Mouse (Mus musculus): ENCODE results near the gene Gns.
"Not testable (repeated sequence)": the region's sequence is repeated elsewhere in the genome, so short reads cannot be mapped to it uniquely, and the experiment has no call there.

Gns gene

DNA sequence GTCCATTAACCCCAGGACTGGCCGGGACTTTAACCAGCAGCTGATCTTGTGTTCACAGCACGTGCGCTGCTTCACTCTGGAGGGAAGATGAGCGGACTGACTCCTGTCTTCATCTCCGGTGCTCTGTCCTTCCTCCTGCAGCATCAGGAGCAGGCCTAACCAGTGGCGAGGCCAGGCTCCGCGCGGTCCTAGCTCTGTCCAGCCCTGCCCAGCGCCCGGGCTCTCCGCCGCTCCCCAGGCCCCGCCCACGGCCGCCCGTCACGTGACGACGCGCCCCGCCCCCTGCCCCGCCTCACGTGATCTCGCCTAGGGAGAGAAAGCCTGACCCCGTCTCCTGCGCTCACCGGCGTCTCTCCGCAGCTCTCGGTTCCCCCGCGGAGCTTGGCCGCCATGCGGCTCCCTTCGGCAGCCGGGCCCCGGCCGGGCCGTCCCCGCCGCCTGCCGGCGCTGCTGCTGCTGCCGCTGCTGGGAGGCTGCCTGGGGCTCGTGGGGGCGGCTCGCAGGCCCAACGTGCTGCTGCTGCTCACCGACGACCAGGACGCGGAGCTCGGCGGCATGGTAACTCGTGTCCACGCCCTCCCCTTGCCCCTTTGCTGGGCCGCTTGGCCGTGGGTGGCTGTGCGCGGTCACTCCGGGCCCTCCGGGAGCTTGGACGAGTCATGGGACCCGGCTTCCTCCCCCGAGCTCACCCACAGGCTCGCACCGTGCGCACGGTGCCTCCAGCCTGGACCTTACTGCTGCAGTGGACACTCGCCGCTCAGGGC lies at the start of gene Gns:
Gene Gns (plus strand): TSS at position 290 of the 764 bp plus-strand sequence.
- peak; percentile 87 for DNase-seq (ENCODE audit: low spot score)

DNA sequence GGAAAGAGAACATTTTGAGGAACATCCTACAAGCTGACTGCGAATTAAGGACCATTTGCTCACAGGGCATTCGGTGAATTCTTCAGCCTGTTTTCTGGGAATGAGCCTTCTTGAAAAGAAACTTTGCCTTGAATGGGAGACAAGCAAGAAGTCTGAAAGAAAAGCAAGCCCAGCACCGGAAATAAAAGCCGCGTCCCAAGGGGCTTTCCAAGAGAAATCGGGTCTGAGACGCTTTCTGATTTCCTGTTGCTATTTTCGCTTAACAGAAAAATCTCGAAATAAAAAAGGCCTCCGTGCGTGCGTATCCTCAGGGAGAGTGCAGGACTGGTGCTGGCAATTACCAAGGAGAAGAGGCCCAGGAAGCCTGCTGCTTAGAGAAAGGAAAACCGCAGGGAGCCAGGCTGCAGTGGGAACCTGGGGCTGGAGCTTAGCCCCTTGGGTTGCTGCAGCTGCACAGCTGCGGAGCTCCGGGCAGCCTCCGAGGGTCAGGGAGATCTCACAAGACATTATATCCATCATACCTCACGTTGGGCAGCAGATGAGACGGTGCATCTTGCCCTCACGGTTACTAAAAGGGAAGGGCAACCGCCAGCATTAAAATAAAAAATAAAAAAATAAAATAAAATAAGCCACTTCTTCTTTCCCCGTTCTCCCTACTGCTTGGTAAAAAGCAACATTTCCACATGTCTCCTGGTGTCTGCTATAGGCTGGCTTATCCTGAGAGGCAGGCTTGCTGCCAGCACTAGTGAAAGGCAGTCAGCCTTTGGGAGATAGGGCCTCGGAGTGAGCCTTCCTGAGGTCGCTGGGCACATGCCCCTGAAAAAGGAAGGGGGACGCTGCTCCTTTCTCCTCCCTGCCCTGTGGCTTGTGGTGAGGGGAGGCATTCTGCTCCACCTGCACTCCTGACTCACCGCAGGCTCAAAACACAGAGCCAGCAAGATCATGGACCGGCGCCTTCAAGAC lies 49.3 kb upstream of the Gns start:
- DNase-seq (ENCODE audit: low spot score) = no peak

DNA sequence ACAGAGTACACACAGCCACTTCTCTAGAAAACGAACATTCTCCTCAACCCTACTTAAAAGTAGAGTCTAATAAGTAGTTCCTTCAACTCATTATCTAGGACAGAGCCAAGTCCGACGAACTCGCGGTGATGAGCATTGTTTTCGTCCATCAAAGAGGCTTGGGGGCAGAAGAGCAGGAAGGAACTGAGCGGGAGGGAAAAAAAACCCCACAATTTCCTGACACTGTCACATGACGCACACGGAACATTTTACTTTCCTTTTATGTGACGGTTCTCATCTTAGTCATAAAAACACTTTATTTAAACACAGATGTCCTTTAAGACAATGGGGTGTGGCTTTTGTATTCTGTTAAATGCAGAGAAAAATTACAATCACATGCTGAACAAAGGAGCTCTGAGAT lies 48.5 kb upstream of the Gns start:
- no peak for DNase-seq (ENCODE audit: low spot score)

GRCm38 (mm10) chr10:121318397-121318950 lies 46.4 kb upstream of the Gns start:
- no peak for DNase-seq (ENCODE audit: low spot score)

- DNase-seq (ENCODE audit: low spot score) = no peak
Measured at GRCm38 (mm10) chr10:121323493-121323892, 41.4 kb upstream of the Gns start.

- no peak for DNase-seq (ENCODE audit: low spot score)
Measured at GRCm38 (mm10) chr10:121326167-121326566, 38.7 kb upstream of the Gns start.

- no peak for DNase-seq (ENCODE audit: low spot score)
Measured at GRCm38 (mm10) chr10:121329586-121329985, 35.3 kb upstream of the Gns start.

DNA sequence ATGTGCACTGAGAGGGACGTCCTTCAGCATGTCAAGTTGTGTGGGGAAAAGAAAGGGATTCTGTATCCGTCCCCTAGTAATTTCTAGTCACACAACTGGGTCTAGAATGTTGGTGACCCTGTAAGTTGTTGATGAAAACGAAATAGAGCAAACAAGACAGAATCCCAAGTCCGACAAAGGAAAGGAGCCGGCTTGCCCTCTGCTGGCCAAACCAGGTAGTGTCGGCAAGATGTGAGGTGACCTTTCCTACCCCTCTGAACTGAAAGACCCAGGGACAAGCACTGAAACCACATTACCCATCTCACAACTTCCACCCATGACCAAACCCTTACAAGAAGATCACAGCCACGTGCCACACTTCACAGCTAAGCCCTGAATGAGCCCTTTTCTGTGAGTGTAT lies 34.0 kb upstream of the Gns start:
- DNase-seq (ENCODE audit: low spot score) = peak; percentile 46

- no peak for DNase-seq (ENCODE audit: low spot score)
Measured at GRCm38 (mm10) chr10:121334576-121334975, 30.3 kb upstream of the Gns start.

DNA sequence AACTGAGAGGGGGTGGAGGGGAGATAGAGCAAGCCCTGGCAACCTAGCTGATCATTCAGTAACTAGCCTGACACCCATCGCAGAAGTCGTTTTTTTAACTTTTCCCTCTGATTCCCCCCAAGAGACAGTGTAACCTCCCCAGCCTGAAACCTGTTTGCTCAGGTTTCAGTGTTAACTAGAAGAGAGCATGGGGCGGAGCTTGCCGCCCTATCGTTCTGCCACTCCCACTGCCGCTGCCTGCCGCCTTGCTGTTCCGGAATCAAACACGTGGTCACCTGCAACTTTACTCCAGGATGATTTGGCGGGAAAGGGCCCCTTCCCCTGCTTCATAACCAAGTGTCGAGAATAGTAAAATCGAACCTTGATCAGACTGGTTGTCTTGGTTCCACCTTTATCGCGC lies 28.4 kb upstream of the Gns start:
- DNase-seq (ENCODE audit: low spot score) = not testable (repeated sequence)

DNA sequence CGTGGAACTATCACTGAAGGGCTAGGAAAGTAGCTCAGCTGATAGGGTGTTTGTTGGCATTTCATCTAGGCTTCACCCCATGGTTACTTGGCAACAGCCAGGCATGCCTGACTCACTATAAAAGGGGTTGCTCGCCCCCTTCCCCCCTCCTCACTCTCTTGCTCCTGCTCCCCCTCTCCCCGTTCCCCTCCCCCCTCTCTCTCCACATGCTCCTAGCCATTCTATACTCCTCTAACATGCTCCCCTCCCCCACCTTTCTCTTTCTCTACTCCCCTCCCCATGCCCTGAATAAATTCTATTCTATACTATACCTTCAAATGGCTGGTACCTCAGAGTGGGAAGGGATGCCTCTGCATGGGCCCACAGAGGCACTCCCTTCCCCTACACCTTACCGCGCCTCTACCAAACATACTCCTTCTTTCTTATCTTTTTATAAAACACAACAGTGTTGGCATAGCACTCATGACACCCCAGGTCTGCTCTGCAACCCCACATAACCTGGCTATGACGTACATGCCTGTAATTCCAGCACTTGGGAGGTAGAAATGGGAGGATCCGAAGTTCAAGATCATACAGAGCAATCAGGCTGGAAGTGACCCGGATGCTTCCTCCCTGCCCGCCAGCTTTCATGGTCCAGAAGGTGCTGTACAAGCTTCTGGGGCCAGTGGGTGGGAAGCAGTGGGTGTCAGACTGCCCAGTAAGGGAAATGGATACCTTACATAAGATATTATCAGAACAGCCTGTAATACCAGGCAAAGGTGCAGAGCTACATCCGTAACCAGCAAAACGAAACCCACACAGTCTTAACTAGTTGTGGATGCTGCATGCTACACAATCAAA lies 23.9 kb upstream of the Gns start:
- no peak for DNase-seq (ENCODE audit: low spot score)

- DNase-seq (ENCODE audit: low spot score) = no peak
Measured at GRCm38 (mm10) chr10:121342260-121342659, 22.6 kb upstream of the Gns start.

DNA sequence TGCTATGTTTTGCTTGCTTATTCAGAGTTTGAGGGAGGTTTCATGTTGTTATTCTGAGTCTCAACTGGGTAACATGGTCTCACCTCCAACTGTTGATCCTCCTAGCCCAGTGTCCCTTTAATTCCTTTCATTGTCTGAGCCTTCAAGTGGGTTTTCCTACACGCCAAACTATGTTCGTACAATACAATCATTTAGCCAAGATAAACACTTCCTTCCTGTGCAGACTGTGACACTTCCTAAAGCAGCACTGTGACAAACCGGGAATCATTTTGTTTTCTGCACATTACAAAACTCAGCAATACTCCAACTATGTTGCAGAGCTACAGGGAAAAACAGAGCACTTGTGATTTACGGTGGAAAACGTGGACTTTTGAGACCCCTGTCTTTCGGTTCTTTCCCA lies 21.0 kb upstream of the Gns start:
- no peak for DNase-seq (ENCODE audit: low spot score)

- no peak for DNase-seq (ENCODE audit: low spot score)
Measured at GRCm38 (mm10) chr10:121349244-121349643, 15.6 kb upstream of the Gns start.

- DNase-seq (ENCODE audit: low spot score) = no peak
Measured at GRCm38 (mm10) chr10:121350357-121351065, 14.4 kb upstream of the Gns start.

DNA sequence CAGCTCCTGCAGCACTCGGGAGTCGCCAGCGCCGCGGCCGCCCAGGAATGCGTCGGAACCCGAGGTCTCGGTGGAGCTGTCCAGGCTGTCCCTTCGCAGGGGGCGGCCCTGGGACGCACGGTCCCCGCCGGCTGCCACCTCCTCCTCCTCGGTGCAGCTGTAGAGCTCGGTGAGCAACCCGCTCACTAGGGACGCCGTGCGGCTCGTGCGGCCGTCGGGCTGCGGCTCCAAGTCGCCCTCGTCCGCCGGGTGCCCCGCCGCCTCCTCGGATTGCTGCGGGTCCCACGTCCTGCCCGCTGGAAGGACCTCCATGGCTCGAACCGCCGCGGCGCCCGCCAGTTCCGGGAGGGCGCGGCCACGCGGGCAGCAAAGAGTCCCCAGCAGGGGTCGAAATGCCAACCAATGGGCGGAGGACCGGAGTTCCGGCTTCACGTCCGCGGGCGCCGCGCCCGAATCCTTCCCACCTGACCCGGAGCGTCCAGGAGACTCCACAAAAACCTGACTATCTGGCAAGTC lies 13.8 kb upstream of the Gns start, which contains the start of gene Tbc1d30:
Gene Tbc1d30 (minus strand): TSS at position 213 of the 516 bp plus-strand sequence.
- no peak for DNase-seq (ENCODE audit: low spot score)

DNA sequence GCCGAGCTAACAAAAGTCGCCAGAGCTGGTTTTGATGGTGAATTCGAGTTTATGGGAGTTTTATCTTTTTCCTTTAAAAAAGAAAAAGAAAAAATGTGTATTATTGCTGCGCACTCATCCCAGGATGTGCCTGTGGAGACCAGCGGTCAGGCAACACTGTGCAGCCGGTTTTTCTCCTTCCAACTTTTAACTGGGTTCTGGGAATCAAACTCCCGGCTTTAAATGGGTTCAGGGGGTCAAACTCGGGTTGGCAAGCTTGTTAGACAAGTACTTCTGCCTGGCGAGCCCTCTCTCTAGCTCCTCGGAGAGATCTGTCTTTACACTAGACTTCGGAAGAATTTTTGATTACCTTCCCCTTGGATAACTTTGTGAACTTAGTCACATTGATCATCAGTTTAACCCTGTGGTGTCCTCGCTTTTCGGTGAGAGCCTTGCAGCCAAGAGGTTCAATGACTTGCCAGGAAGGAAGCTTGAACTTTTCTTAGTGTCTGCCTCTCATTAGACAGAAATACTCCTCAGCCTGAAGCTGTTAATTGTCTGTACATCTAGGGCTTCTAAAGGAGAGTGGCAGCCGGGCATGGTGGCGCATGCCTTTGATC lies 13.1 kb upstream of the Gns start:
- DNase-seq (ENCODE audit: low spot score) = no peak

DNA sequence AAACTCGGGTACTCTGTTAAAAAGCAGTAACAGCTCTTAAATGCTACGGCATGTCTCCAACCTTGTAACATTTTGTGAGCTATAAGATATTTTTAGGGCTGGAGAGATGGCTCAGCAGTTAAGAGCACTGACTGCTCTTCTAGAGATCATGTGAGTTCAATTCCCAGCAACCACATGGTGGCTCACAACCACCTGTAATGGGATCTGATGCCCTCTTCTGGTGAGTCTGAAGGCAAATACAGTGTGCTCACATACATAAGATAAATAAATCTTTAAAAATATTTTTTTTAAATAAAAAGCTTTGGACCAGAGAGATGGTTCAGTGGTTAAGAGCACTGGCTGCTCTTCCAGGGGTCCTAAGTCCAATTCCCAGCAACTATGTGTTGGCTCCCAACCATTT lies 4.5 kb upstream of the Gns start:
- DNase-seq (ENCODE audit: low spot score) = no peak

DNA sequence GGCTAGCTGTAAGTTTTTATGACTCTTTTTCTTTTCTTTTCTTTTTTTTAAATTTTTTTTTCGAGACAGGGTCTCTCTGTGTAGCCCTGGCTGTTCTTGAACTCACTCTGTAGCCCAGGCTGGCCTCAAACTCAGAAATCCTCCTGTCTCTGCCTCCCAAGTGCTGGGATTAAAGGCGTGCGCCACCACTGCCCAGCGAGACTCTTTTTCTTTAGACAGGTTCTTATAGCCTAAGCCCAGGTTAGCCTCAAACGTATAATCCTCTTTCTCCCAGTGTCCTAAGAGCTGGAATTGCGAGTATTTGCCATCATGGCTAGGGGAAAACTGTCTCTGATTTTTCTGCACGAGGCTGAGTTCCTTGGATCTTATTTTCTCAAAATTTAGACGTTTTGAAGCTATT lies 1.7 kb upstream of the Gns start:
- DNase-seq (ENCODE audit: low spot score) = no peak

DNA sequence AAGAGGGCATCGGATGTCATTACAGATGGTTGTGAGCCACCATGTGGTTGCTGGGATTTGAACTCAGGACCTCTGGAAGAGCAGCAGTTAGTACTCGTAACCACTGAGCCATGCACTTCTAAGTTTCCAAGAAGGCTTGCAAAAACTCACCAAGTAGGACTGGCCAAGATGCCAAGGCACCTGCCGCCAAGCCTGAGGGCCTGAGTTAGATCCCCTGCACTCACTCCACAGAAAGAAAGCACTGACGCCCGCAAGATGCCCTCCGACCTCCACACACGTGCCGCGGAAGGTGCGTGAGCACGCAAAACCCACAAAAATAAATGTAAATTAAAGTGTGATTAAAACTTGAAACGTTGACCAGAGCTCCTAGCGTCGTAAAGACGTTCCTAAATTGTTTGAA lies 584 bp upstream of the Gns start:
- no peak for DNase-seq (ENCODE audit: low spot score)
